In the genomic region with DNA sequence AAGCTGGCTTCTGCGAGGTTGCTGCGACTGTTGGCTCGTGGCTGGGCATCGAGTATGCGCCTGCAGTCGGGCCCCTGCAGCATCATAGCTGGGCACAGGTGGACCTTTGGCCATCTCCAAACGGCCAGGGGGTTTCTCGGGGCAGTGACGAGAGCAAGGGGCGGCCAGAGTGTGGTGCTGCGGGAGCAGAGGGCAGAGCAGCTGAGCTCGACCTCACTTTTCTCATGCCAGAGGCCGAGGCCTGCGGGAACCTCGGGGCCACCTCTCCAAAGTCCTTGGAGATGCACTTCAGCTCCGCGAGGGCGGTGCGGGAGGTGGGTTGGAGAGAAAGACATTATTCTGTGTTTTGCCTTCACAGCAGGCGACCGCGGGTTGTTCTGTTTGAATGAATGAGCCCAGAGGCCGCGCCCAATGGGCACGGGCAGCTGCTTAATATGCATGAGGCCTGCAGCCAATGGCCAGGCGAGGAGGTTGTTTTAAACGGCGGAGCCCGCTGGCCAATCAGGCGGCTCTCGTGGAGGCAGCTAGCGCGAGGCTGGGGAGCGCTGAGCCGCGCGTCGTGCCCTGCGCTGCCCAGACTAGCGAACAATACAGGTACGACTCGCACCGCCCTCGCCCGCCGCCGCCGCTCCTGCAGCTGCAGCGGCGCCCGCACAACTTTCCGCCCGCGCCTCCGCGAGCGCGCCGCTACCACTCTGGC, we compare ENCODE assay signal across 8 mouse cellular contexts. TPM values are rescaled to one million over a fixed set of nuclear protein-coding genes. Genes with fewer than 3 reads are reported as not detected.
A peak's percentile ranks its signal among the peaks of the same experiment; 100 is the strongest.
DNase-seq lines count a peak whose midpoint lies in the region; ATAC-seq and TF ChIP-seq lines count a peak whose summit lies in the region.

A gene (plus strand): TSS at position 504 of the 700 bp plus-strand sequence.

- no peaks in the 10 kb centered on the region; the same call in 1 of the 2 replicates for H3K79me2 ChIP-seq in CH12.LX (replicated peaks; ENCODE audit: control insufficient read depth, extremely low read depth, insufficient read depth, poor library complexity, severe bottlenecking)

- peak; percentile 82 for DNase-seq in CH12.LX (ENCODE audit: extremely low read depth)
- peak; percentile 77 for DNase-seq in c-Kit-positive CD71-positive TER-119-negative erythroid progenitor cells, embryonic 14.5 days (ENCODE audit: low read depth)
- peak; percentile 74 for DNase-seq in heart, postnatal 0 days (ENCODE audit: low spot score)
- DNase-seq in kidney, postnatal 4 days: peak; percentile 83 to 91

- H3K27me3 ChIP-seq in CH12.LX (replicated peaks): no peaks in the 10 kb centered on the region
- 0 out of 2 replicates have a peak, but pooled peaks cover 3% of the 10 kb centered on the region for H3K27me3 ChIP-seq in forebrain, embryonic 12.5 days
- H3K27me3 ChIP-seq in heart, postnatal 0 days (ENCODE audit: control insufficient read depth, insufficient read depth, low read length): no peaks in the 10 kb centered on the region
- no peaks in the 10 kb centered on the region for H3K27me3 ChIP-seq in liver, embryonic 16.5 days (ENCODE audit: control insufficient read depth, insufficient read depth, low read depth, low read length)
- H3K27me3 ChIP-seq in neural tube, embryonic 13.5 days: no peaks in the 10 kb centered on the region
- no peaks in the 10 kb centered on the region for H3K27me3 ChIP-seq in testis, adult 2 months (ENCODE audit: control insufficient read depth, insufficient read depth, low read length)

- peak within 1 kb of the TSS; percentile 85 for H3K9ac ChIP-seq in CH12.LX (ENCODE audit: insufficient read depth, low read depth)
- H3K9ac ChIP-seq in forebrain, embryonic 12.5 days: peak within 1 kb of the TSS; percentile 97
- H3K9ac ChIP-seq in heart, postnatal 0 days (replicated peaks; ENCODE audit: low read depth, low read length): peak within 1 kb of the TSS; percentile 89
- H3K9ac ChIP-seq in liver, embryonic 16.5 days (ENCODE audit: low read depth, low read length): peak within 1 kb of the TSS; percentile 86
- peak within 1 kb of the TSS; percentile 92 for H3K9ac ChIP-seq in neural tube, embryonic 13.5 days

- 0 out of 4 replicates have a peak, but pooled peaks cover 0 to 3% of the 10 kb centered on the region in 2 experiments for H3K4me1 ChIP-seq in CH12.LX (ENCODE audit: control insufficient read depth in 1 of 2, insufficient read depth in 2 of 2)
- H3K4me1 ChIP-seq in forebrain, embryonic 12.5 days: no peaks in the 10 kb centered on the region
- H3K4me1 ChIP-seq in heart, postnatal 0 days (ENCODE audit: control insufficient read depth, insufficient read depth): no peaks in the 10 kb centered on the region
- peaks cover 3% of the 10 kb centered on the region for H3K4me1 ChIP-seq in liver, embryonic 16.5 days (ENCODE audit: control insufficient read depth, low read depth, low read length)
- peaks cover 16% of the 10 kb centered on the region; the same call in 1 of the 2 replicates for H3K4me1 ChIP-seq in neural tube, embryonic 13.5 days (replicated peaks)
- H3K4me1 ChIP-seq in testis, adult 2 months (ENCODE audit: control insufficient read depth, insufficient read depth, low read length): peaks cover 3% of the 10 kb centered on the region

- in situ Hi-C loops in CH12.LX (cut with MboI; ENCODE audit: low pct_ligation_motif_present, low pct_unique_long_range_greater_than_20kb, low sequenced_read_pairs): no loop called here

- peak; percentile 73 for TF ChIP-seq POLR2A in CH12.LX (IDR thresholded peaks at IDR 0.05; ENCODE audit: low read depth, low read length)
- TF ChIP-seq POLR2A in testis, adult 2 months (IDR thresholded peaks at IDR 0.05; ENCODE audit: control insufficient read depth, low read depth, low read length): peak; percentile 32

- TF ChIP-seq CTCF in CH12.LX (conservative IDR thresholded peaks at IDR 0.05 in 1 of 2, IDR thresholded peaks at IDR 0.05 in 1 of 2; ENCODE audit: low read depth in 2 of 2, low read length in 2 of 2): no peak
- no peak for TF ChIP-seq CTCF in heart, postnatal 0 days (IDR thresholded peaks at IDR 0.05; ENCODE audit: low read depth)
- no peak for TF ChIP-seq CTCF in testis, adult 2 months (IDR thresholded peaks at IDR 0.05; ENCODE audit: control insufficient read depth, insufficient read depth, insufficient replicate concordance, low read depth, low read length)

- peaks cover 0 to 3% of the 10 kb centered on the region in 2 experiments for H3K36me3 ChIP-seq in CH12.LX (replicated peaks in 1 of 2; ENCODE audit: control insufficient read depth in 1 of 2, insufficient read depth in 1 of 2, low read length in 1 of 2)
- H3K36me3 ChIP-seq in forebrain, embryonic 12.5 days (replicated peaks): peaks cover 8% of the 10 kb centered on the region
- H3K36me3 ChIP-seq in heart, postnatal 0 days (replicated peaks; ENCODE audit: control insufficient read depth, insufficient read depth, low read length): no peaks in the 10 kb centered on the region; the same call in 1 of the 2 replicates
- peaks cover 3% of the 10 kb centered on the region for H3K36me3 ChIP-seq in liver, embryonic 16.5 days (ENCODE audit: control insufficient read depth, insufficient read depth)
- peaks cover 10% of the 10 kb centered on the region for H3K36me3 ChIP-seq in neural tube, embryonic 13.5 days
- H3K36me3 ChIP-seq in testis, adult 2 months (ENCODE audit: control insufficient read depth, insufficient read depth, low read length): no peaks in the 10 kb centered on the region

- peak; percentile 97 for ATAC-seq in forebrain, embryonic 12.5 days (ENCODE audit: low FRiP score)
- ATAC-seq in heart, postnatal 0 days (ENCODE audit: insufficient read depth, low read depth): peak; percentile 95
- peak; percentile 94 for ATAC-seq in liver, embryonic 16.5 days (ENCODE audit: low read depth)
- peak; percentile 97 for ATAC-seq in neural tube, embryonic 13.5 days (ENCODE audit: low read depth)

- H3K4me2 ChIP-seq in CH12.LX (ENCODE audit: insufficient read depth, low read depth, poor library complexity, severe bottlenecking): peak within 1 kb of the TSS; percentile 67
- peak within 1 kb of the TSS; percentile 55 for H3K4me2 ChIP-seq in forebrain, embryonic 12.5 days
- H3K4me2 ChIP-seq in heart, postnatal 0 days (ENCODE audit: low read depth, low read length): peak within 1 kb of the TSS; percentile 79
- H3K4me2 ChIP-seq in liver, embryonic 16.5 days (ENCODE audit: low read depth, low read length): peak within 1 kb of the TSS; percentile 89
- H3K4me2 ChIP-seq in neural tube, embryonic 13.5 days: peak within 1 kb of the TSS; percentile 65

- dilution Hi-C loops in CH12.LX (cut with MboI; ENCODE audit: extremely low pct_ligation_motif_present, extremely low pct_unique_long_range_greater_than_20kb, low sequenced_read_pairs): no loop called here

- TF ChIP-seq EP300 in CH12.LX (IDR thresholded peaks at IDR 0.05; ENCODE audit: low read length): no peak
- no peak for TF ChIP-seq EP300 in heart, postnatal 0 days (IDR thresholded peaks at IDR 0.05; ENCODE audit: low read depth)

- WGBS in forebrain, embryonic 12.5 days: 29% methylated on average over 59 of the region's 59 CpGs
- 21% methylated on average over 47 of the region's 59 CpGs for WGBS in heart, postnatal 0 days
- 24% methylated on average over 50 of the region's 59 CpGs for WGBS in liver, embryonic 16.5 days (ENCODE audit: insufficient replicate concordance)
- 25% methylated on average over 51 of the region's 59 CpGs for WGBS in neural tube, embryonic 13.5 days

- H3K4me3 ChIP-seq in CH12.LX (replicated peaks in 1 of 3; ENCODE audit: low read depth in 2 of 3, low read length in 2 of 3, poor library complexity in 1 of 3): peak within 1 kb of the TSS; percentile 46 to 80 (median 65)
- peak within 1 kb of the TSS; percentile 73 for H3K4me3 ChIP-seq in forebrain, embryonic 12.5 days (replicated peaks)
- peak within 1 kb of the TSS; percentile 79 for H3K4me3 ChIP-seq in heart, postnatal 0 days (ENCODE audit: low read depth, low read length)
- H3K4me3 ChIP-seq in liver, embryonic 16.5 days (ENCODE audit: low read depth, low read length): peak within 1 kb of the TSS; percentile 80
- H3K4me3 ChIP-seq in neural tube, embryonic 13.5 days: peak within 1 kb of the TSS; percentile 65
- H3K4me3 ChIP-seq in testis, adult 2 months (ENCODE audit: control insufficient read depth, low read depth, low read length): peak within 1 kb of the TSS; percentile 84

- H3K27ac ChIP-seq in CH12.LX (ENCODE audit: insufficient read depth, low read depth): peak within 1 kb of the TSS; percentile 61
- peak within 1 kb of the TSS; percentile 98 for H3K27ac ChIP-seq in forebrain, embryonic 12.5 days
- H3K27ac ChIP-seq in heart, postnatal 0 days (ENCODE audit: low read depth): peak within 1 kb of the TSS; percentile 96
- H3K27ac ChIP-seq in liver, embryonic 16.5 days (ENCODE audit: low read length): peak within 1 kb of the TSS; percentile 88
- H3K27ac ChIP-seq in neural tube, embryonic 13.5 days (replicated peaks): peak within 1 kb of the TSS; percentile 97
- H3K27ac ChIP-seq in testis, adult 2 months (ENCODE audit: control insufficient read depth, insufficient read depth, low read depth, low read length): peak within 1 kb of the TSS; percentile 88

- H3K9me3 ChIP-seq in CH12.LX (replicated peaks; ENCODE audit: low read length): no peaks in the 10 kb centered on the region
- no peaks in the 10 kb centered on the region; the same call in 1 of the 2 replicates for H3K9me3 ChIP-seq in forebrain, embryonic 12.5 days
- no peaks in the 10 kb centered on the region for H3K9me3 ChIP-seq in heart, postnatal 0 days (replicated peaks; ENCODE audit: control insufficient read depth, low read length)
- H3K9me3 ChIP-seq in liver, embryonic 16.5 days (replicated peaks; ENCODE audit: control insufficient read depth, low read length): no peaks in the 10 kb centered on the region
- no peaks in the 10 kb centered on the region for H3K9me3 ChIP-seq in neural tube, embryonic 13.5 days

- TF ChIP-seq RAD21 in CH12.LX (IDR thresholded peaks at IDR 0.05; ENCODE audit: low read depth, low read length): no peak

TF ChIP-seq in CH12.LX, 34 proteins besides CTCF, POLR2A, EP300 and RAD21 (continues in another document):
- TF ChIP-seq NELFE (IDR thresholded peaks at IDR 0.05; ENCODE audit: low read depth, low read length): peak; percentile 49; the same call in 1 of the 2 replicates
- TF ChIP-seq NRF1 (IDR thresholded peaks at IDR 0.05; ENCODE audit: low read depth, low read length): 0 out of 2 replicates have a peak, but pooled peaks have one; percentile 26
- TF ChIP-seq BHLHE40 (IDR thresholded peaks at IDR 0.05; ENCODE audit: low read depth, low read length): peak; percentile 61

RNA-seq across cellular contexts. Expression of the gene that starts here (rescaled TPM):
- total RNA-seq in CH12.LX (2012; rRNA removed): 26.5 and 31.9 TPM in 2 replicates
- total RNA-seq in CH12.LX (2014; rRNA removed): 40.6 and 47.3 TPM in 2 replicates
- 56.2 and 59.1 TPM in 2 replicates for polyA plus RNA-seq in CH12.LX (2012; ENCODE audit: insufficient read length, low read depth)
- 808 and 853 TPM in 2 replicates for polyA plus RNA-seq in forebrain, embryonic 12.5 days (2016; fragmentation: Nextera tagmentation; extraction: Ambion mirVana)
- 31.2 and 32.9 TPM in 2 replicates for total RNA-seq in heart, postnatal 0 days (2014; rRNA removed; ENCODE audit: low replicate concordance)
- polyA plus RNA-seq in heart, postnatal 0 days (2015; fragmentation: Nextera tagmentation; extraction: Ambion mirVana): 137 and 160 TPM in 2 replicates
- 148 and 173 TPM in 2 replicates for polyA plus RNA-seq in liver, embryonic 16.5 days (2015; fragmentation: Nextera tagmentation; extraction: Ambion mirVana)
- polyA plus RNA-seq in neural tube, embryonic 13.5 days (2015; fragmentation: Nextera tagmentation; extraction: Ambion mirVana): 546 and 587 TPM in 2 replicates
- polyA plus RNA-seq in testis, adult 2 months (2012; rRNA removed): 13.9 and 19.8 TPM in 2 replicates

Comparison
In these comparisons a context has a peak if more than half of its experiments do, and no peak if none do; other contexts are left out.
1. Peak in every context shown above with its lines: DNase-seq, ATAC-seq, H3K4me3 ChIP-seq and H3K27ac ChIP-seq.